Mouse (Mus musculus) embryo, embryonic 11 days (tissue): ENCODE data around the gene Taco1.

Experiments
- DNase-seq: peaks from one replicate; pipeline ENCODE4 v3.0.0-alpha.2; 2015

The Taco1 gene

DNA sequence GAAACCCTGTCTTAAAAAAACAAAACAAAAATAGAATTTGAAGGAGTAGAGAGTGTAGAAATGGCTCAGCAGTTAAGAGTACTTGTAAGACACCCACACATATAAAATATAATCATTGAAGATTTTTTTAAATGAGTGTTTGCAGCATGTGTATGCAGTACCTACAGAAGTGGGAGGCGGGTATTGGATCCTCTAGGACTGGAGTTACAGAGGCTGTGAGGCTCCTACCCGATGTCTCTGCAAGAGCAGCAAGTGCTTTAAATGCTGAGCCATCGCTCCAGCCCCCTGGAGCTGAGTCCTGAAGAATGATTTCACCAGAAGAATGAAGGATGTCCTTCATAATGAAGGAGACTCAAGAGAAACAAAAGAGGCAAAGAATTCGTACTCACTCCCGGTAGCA lies 2.1 kb upstream of the Taco1 start:
- DNase-seq: no peak

DNA sequence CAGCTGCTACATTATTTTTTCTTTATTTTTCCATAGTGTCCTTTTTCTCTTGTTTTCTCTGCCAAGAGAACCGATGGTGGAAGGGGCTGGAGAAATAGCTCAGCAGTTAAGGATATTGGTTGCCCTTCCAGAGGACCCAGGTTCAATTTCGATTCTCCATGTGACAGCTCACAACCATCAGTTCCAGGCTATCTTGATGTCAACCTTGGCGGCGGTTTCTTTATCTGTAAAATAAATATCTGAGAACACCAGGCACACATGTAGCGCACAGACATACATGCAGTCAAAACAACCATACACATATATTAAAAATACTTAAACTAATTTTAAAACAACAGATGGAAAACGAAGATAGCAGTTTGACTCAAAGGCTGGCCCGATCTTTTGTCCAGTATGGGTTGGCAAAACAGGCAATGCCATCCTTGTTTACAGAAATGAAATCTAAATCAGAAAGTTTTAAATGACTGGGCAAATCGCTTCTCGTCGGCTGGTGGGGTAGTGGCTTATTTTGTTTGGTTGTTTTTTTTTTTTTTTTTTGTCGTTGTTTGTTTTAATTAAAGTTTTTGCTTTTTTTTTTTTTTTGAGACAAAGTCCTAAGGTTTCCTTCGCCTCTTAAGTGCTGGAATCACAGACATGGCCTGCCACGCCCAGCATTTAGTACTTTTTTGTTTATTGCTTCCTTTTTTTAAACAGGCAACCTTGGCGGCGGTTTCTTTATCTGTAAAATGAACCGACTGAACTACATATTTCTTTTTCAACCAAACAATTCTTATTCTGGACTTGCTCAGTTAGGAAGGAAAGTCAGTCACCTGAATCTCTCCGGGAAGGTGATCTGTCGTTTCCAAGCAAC lies 563 bp upstream of the Taco1 start:
- no peak for DNase-seq

DNA sequence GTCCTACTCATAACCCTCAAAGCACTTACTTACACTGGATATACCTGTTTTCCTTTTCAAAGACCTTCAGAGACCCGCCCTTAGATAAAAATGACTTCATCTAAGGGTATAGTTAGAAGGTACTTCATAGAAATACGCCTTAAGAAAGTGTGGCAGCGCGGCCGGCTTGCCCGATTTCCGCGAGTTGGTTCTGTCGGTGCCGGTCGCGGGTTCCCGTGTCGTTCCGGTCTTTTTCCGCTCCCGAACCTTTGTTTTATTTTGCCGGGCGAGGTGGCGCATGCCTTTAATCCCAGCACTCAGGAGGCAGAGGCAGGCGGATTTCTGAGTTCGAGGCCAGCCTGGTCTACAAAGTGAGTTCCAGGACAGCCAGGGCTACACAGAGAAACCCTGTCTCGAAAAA lies 755 bp downstream of the Taco1 start:
- peak; percentile 77 for DNase-seq

DNA sequence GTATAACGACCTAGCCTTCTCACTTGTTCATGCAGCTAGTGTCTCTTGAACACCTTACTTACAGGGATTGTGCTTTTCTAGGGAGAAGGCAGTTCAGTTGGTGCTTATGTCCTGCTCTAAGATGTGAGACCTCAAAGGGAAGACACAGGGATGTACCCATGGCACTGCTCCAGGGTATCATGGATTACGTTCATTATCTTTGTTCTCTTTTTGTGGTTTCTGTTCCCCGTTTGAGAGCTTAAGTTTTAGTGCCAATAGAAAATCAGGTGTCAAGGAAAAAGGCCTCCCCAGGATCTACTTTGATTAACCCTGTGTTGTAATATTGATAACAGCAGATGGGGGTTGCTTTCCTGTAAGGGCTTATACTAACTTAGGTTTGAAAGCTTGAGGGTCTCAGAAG lies 7.9 kb downstream of the Taco1 start:
- no peak for DNase-seq

DNA sequence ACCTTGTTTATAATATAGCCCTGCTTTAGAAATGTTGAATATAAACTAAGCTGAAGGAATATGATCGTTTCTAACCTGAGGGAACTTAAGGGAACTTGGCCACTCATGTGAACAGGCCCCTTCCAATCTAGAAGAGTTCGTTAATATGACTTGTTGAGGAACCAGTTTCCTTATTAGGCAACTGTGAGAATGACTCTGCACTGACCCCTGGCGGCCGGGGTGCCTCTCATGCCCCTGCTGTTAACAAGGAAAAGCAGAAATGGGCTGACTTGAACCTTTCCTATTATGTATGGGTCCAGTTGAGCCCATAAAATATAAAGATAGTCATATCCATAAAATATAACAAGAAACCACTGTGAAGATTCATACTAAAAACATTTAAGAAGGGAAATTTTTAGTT lies 10.5 kb downstream of the Taco1 start:
- peak; percentile 78 for DNase-seq

DNA sequence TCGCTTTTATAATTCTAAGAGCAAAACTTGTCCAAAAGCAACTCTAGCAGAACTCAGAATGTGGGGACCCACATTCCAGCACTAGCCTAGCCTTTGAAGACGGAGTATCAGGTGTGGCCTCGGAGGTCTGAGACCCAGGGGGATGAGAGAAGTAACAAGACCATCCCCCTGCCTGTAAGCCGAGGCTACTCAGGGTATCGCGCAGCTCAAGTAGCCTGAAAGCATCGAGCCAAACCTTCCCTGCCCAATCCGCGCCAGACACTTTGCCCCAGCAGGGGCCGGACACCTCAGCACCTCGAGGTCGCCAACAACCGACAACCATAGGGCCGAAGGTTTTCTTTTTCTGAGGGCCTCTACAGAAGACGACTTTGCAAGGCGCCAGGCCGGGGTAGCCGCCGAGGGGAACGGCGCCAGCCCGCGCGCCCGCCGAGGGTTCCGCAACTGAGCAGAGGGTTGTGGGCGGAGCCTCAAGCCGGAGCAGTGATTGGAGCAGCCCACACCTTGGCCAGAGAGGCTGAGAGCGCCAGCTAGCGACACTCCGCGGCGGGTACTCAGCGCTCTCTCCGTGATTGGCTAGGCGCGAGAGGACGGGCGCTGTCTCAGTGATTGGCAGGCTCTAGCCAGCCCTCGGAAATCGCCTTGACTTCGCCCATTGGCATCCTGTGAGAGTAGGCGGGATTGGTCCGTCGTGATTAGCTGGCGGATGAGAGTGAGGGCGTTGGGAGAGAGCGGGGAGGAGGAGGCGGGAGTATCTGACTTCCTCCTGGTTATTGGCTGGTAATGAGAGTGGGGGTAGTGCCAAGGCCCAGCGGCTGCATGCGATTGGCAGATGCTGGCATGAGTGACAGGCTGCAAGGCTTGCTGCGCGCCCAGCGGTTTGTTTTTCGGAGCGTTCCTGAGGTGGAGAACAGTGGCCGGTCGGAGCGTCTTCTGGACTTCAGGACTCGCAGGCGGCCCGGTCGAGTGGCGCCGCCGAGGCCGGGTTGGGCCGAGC lies 18.1 kb downstream of the Taco1 start, which contains the start of gene Map3k3:
TSS of gene Map3k3 (plus strand) at position 906 of the 994 bp plus-strand sequence.
- DNase-seq: peak; percentile 99

DNA sequence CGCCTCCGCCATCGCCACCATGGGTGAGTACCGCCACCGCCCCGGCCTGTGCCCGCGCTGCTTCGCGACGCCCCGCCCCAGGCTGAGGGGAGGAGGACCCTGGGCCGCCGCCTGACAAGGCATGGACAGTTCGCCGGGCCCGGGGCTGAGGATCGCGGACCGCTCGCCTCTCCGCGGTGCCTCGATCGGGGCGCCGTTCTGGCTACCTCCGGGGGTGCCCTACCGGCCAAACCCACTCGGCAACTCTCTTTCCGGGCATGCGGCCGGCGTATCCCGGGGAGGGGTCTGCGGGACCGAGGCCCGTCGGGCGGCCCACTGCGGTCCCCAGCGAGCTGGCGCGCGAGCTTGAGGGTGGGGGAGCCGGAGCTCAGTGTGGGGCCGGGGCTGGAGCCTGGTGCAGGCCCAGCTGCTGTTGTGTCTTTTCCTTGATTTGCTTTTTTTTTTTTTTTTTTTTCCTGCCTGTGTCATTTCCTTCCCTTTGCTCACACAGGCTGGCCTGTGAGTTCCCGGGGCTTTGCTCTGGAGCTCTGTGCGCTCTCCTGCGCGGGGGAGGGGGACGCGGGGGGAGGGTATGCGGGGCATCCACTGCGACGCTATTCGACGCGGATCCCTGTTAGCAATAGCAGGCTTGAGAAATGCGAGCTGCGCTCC lies 19.2 kb downstream of the Taco1 start:
- DNase-seq: peak; percentile 87

DNA sequence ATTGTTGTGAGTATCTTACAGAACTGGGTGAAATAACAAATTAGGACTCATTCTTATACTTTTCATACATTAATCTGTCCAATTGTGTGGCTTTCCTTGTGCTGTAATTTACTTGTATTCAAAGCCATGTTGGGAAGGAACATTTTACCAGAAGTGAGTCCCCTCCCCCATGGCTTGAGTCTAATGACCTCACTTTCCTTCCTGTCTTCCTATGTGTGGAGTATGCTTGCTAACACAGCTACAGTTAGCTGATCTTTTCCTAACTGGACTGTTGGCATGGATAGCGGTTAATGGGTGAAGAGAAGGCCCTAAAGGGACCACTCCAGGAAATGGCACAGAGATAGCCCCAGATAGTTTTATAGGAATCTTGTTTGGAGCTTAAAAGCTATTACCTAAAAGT lies 32.4 kb downstream of the Taco1 start:
- peak; percentile 15 for DNase-seq

DNA sequence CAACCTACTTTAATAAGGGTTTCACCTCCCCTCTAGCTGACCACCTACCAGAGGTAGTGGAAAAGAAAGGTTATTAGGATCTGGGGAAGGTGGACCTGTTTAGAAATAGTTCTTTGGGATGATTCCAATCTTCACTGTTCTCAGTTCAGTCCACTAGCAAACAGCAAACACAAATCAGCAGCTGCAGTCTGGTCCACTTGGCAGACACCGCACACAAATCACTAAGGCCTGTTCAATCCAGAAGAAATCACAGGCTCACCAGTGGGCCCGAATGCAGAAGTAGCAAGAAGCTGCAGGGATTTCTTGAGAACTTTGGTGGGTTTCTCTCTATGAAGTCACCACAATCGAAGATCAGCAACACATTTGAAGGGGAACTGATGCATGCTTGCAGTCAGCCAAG lies 37.0 kb downstream of the Taco1 start:
- DNase-seq: no peak

DNA sequence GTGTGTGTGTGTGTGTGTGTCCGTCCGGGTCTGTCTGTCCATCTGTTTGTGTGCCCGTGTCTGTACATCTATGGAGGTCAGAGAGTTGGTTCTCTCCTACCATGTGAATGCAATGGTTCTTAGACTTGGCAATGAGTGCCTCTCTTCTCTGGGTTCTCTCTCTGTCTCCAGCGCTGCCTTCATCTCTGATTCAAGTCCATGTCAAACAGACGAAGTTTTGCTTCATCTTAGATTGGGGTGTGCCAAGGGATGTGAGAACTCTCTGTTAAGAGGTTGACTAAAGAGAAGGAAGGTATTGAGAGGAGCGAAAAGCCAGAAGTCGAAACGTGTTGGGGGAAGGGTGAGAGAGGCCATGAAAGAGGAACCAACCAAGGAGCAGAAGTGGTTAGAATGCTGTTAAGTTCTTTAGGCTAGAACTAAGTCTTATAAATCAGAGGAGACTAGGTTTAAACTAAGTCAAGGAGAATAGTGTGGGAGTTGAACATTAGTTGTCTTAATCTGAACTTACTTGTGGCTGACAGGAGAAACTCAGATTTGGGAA lies 40.3 kb downstream of the Taco1 start:
- DNase-seq: no peak

DNA sequence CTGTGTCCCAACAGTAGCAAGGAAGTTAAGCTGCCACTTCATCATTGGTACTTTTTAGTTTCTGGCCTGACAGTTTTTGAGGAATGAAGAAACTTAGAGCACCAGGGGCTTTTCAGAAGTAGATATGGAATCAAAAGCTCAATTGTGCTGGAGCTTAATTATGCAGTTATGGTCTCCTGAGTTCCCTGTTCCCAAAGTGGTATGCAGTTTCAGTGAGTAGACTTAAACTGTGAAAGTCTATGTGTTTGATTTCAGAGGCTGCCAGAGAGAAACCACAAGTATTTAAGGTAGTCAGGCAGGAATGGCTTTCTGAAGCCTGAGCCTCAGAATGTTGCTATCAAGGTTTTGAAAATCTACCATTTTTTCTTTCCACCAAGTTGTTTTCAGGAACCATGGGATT lies 45.8 kb downstream of the Taco1 start:
- no peak for DNase-seq

DNA sequence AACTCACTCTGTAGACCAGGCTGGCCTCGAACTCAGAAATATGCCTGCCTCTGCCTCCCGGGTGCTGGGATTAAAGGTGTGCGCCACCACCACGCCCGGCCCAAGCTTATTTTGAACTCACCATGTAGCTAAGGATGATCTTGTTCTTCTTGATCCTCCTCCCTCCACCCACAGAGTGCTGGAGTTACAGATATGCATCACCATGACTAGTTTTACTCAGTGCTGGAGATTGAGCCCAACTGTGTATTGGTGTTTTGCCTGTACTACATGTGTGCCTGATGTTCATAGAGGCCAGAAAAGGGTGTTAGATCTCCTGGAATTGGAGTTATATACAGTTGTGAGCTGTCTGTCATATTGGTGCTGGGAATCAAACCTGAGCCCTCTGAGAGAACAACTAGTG lies 56.4 kb downstream of the Taco1 start:
- DNase-seq: no peak

DNA sequence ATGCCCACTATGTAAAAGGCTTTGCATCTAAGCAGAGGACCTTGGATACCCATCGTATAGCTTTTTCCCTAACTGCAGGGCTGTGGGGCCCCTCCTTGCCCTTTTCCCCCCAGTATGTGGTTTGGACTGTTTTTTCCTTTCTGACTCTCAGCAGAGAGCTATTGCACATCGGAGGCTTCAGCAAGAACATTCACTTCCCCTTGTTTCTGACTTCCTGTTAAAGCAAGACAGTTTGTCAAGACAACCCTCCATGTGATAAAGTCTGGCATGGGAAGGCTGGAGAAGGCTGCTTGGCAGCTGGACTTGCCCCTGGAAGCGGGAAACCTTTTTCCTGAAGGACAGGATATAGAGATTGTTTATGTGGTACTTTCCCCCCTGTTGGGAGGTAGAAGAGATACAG lies 56.9 kb downstream of the Taco1 start:
- no peak for DNase-seq
